Mouse (Mus musculus): ENCODE data around the gene Fbh1.

The Fbh1 gene

GRCm38 (mm10) chr2:11722564-11722963 is 54.8 kb downstream of the Fbh1 start:
- DNase-seq (ENCODE audit: low spot score): no peak

- no peak for DNase-seq (ENCODE audit: low spot score)
Measured at GRCm38 (mm10) chr2:11718573-11718972, 58.8 kb downstream of the Fbh1 start.

- DNase-seq (ENCODE audit: low spot score): no peak
Measured at GRCm38 (mm10) chr2:11714535-11714934, 62.8 kb downstream of the Fbh1 start.

DNA sequence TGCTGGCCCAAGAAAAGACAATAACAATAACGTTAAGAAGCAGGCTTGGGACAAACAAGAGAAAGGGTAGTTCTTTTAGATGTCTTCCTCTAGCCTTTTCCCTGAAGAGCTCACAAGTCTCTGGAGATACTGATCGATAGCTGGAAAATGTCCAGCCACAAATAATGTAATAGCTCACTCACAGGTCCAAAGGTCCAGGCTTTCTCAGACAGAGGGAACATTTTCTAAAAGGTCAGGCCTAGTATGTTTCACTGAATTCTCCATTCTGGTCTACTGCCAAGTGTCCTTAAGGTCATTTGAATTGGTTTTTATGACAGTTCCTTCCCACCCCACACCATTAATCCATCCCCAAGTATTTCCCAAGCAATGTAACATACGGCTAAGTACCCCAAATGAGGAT is 64.4 kb downstream of the Fbh1 start:
- DNase-seq (ENCODE audit: low spot score): no peak

DNA sequence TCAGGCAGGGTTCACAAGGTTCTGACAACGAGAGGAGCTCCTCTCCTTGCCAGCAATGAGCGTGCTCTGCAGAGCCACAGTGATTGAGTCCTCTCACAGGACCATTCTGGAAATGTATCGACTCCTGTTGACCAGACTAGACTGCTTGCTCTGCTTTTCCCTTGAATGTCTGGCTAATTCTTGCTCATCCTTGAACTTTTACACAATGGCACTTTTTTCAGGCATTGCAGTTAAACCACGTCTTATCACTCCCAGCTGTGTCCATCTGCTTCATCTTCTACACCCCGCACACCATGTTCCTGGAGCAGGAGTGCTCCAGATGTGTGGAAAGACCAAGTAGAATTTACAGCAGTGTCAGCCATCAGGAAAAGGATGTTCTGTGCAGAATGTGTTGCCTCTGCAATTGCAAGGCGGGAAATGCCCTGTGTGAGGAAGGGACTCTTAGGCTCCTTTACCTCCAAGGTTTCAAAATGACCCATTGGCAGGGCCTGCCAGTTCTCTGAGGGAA is 64.8 kb downstream of the Fbh1 start:
- no peak for DNase-seq (ENCODE audit: low spot score)

DNA sequence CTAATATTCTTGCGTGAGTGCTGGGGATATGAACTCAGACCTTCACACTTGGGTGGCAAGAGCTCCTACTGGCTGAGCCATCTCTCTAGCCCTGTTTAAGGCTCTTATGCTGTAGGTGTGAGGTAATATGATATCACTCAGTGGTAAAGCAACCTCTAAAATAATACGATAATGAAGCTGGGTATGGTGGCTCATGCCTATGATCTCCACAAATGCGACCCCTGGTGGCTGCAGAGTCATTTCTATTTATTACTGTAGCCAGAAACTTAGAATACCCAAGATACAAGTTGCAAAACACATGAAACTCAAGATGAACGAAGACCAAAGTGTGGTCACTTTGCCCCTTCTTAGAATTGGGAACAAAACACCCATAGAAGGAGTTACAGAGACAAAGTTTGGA is 67.3 kb downstream of the Fbh1 start:
- DNase-seq (ENCODE audit: low spot score): peak; percentile 13

DNA sequence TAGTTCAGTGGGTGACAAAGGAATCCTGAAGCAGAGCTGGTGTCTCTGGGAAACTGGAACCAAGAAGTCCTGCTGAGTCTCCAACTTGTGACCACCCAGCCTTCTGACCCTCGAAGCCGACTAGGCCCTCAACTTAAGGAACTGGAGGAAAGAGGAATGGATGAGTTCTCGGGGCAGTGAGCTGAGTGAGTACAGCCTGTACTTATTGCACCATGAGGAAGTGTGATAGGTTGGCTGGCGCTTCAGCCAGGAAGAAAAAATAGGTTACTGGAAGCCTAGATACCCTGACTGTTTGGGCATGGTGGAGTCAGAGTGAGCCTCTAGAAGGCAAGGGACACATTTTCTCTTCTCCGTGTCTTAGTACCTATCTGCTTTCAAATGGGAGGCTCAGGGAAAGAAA is 68.8 kb downstream of the Fbh1 start:
- no peak for DNase-seq (ENCODE audit: low spot score)

- DNase-seq (ENCODE audit: low spot score): no peak
Measured at GRCm38 (mm10) chr2:11706746-11707065, 70.7 kb downstream of the Fbh1 start.

DNA sequence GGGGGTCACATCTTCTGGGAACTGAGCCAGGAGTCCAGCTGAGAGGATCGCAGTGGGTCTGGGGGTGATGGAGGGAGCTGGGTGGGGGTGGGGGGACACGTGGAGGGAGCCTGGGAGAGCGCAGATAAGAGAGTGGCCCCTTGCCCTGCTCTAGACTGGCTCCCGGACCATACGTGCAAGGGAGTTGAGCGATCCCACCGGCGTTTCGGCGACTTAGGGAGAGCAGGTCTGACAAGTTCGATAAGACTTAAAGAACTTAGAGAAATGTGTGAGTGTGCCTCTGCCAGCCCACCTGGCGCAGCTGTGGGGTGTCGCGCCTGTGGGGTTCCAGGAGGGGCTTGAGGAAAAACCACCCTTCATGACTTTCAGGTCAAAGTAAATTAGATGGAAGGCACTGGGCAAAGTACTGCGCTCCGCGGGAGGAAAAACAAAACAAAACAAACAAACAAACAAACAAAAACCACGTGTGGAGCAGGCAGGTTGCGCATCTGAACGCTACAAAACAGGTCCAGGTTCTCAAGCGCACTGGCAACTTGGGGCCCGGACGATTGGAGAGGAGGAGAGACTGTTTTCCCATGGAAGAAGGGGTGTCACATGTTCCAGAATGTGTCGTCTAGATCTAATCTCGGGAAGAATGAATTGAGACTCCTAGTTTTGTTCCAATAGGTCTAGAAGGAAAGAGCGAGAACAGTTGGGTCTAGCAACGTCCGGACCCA is 71.2 kb downstream of the Fbh1 start:
- DNase-seq (ENCODE audit: low spot score): no peak

DNA sequence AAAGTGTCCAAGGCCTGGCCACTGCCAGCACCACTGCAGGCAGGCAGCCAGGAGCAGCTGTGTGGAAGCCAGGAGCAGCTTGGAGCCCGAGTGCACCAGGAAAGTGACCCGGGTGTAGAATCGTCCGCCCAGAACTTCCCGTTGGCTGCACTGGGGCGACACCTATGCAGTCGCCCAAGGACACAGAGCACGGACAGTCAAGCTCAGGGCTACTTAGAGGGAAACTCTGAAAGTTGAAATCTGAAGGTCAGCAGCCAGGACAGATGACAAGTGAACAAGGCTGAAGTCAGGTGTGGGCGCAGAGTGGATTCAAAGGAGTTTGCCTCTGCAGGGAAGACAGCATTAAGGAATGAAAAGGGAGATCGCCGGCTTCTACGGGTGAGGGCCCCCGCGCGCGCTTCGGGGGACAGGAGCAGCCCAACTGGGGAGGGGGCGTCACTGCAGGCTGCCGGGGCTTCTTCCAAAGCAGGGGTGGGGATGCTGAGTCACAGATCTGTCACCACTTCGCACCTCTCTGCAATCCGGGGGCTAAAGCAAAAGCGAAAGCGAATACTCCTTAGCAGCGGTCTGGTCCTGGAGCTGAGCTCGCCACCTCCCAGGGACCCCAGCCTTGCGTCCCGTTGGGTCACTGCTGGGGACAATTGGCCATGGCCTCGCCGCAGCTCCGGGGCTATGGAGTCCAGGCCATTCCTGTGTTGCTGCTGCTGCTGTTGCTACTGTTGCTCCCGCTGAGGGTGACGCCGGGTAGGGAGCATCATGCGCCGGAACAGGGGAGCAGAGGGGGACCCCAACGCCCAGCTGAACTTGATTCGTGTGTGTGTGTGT is 72.0 kb downstream of the Fbh1 start, which contains the start of gene Il15ra:
TSS of gene Il15ra (plus strand) at position 90 of the 825 bp plus-strand sequence.
- DNase-seq (ENCODE audit: low spot score): peak; percentile 14

DNA sequence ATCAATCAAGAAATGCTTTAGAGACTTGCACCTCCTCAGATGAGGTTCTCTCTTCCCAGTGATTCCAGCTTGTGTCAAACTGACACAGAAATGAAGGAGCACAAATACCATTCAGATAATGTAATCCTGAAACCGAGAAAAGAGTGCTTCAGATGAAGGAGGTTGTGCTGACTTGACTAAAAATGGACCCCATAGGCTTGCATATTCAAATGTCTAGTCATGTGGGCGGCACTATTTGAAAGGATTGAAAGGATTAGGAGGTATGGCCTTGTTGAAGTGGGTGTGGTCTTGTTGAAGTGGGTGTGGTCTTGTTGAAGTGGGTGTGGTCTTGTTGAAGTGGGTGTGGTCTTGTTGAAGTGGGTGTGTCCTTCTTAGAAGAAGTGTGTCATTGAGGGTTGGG is 77.5 kb downstream of the Fbh1 start:
- DNase-seq (ENCODE audit: low spot score): no peak

- no peak for DNase-seq (ENCODE audit: low spot score)
Measured at GRCm38 (mm10) chr2:11698994-11699393, 78.4 kb downstream of the Fbh1 start.

DNA sequence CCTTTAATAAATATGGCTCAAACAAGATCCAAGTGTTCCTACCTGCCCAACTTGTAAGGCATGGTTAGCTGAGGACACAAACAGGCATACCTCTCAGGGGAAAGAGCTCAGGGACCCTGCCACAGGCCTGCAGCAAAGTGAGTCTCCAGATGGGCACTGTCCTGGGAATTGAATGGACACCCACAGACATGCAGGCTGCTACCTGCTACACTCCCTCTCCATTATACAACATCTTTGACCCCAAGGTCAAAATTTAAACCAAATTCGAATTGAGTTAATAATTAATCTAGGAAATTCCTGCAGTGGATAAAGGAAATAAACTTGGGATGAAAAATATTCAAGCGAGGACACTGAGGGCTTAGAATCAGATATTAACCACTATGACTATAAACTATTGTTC is 81.5 kb downstream of the Fbh1 start:
- DNase-seq (ENCODE audit: low spot score): no peak

- DNase-seq (ENCODE audit: low spot score): no peak
Measured at GRCm38 (mm10) chr2:11694104-11694503, 83.3 kb downstream of the Fbh1 start.

DNA sequence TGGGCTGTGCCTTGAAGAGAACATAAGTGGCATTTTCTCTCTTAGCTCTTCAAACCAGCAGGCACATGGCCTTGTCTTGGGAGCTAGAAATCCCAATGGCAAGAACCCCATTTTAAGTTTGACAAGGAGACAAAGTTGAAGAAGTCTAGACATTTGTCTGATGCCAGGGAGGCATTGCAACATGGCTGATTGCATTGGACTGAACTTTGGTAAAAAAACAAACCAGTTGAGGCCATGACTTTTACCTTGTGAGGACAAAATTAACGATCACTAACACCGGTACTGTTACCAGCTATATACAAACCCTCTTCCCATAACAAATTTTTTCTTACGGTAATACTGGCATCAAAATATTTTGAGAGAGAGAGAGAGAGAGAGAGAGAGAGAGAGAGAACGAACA is 84.0 kb downstream of the Fbh1 start:
- no peak for DNase-seq (ENCODE audit: low spot score)
